Mouse (Mus musculus): Measurements from ENCODE around the gene Hyal2.

Hyal2 gene

GRCm38 (mm10) chr9:107586974-107587832 is 19.5 kb downstream of the Hyal2 start, which contains the start of gene Ifrd2:
TSS of gene Ifrd2 (plus strand) at chr9:107587642.
- in situ Hi-C loops (cut with MboI; ENCODE audit: low sequenced_read_pairs) = no loop called here

DNA sequence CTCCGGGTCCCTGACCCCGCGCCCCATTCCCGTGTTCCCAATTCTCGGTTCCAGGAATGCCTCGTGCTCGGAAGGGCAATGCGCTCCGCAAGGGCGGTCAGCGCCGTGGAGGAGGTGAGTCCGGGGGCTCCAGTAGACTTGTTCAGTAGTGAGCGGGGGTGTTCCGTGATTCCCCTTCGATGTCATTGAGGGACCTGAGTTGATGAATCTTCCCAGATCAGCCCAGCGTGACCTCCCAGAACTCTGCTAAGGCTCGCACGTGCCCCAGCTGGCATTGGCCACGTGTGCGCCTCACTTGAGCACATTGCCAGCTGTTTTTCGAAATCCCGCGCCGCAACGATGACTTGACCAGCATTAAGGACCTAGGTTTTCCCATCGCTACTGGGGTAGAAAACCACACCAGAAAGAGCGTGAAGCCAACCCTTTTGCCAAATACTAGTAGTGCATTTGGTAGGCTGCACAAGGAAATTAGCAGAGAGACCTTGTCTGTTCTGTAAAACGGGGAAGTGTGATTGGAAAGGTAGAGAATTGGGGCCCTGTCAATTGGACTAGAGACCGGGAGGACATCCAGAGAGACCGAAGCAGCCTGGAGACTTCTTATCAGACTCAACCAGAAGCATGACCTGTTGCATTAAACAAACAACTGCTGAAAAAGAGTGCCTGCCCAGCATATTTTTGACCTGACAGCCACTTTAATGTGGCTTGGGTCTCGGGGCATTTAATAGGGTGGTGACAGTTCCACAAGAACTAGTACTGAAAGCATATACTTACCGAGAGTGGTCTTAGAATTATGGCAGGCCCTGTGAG is 20.3 kb downstream of the Hyal2 start:
- in situ Hi-C loops (cut with MboI; ENCODE audit: low sequenced_read_pairs) = no loop called here

GRCm38 (mm10) chr9:107590058-107590772 is 22.5 kb downstream of the Hyal2 start:
- in situ Hi-C loops (cut with MboI; ENCODE audit: low sequenced_read_pairs) = no loop called here

- in situ Hi-C loops (cut with MboI; ENCODE audit: low sequenced_read_pairs) = no loop called here
These were observed 23.0 kb downstream of the Hyal2 start for GRCm38 (mm10) chr9:107590773-107591060.

- in situ Hi-C loops (cut with MboI; ENCODE audit: low sequenced_read_pairs) = no loop called here
These were observed 25.6 kb downstream of the Hyal2 start for GRCm38 (mm10) chr9:107593101-107593976.

DNA sequence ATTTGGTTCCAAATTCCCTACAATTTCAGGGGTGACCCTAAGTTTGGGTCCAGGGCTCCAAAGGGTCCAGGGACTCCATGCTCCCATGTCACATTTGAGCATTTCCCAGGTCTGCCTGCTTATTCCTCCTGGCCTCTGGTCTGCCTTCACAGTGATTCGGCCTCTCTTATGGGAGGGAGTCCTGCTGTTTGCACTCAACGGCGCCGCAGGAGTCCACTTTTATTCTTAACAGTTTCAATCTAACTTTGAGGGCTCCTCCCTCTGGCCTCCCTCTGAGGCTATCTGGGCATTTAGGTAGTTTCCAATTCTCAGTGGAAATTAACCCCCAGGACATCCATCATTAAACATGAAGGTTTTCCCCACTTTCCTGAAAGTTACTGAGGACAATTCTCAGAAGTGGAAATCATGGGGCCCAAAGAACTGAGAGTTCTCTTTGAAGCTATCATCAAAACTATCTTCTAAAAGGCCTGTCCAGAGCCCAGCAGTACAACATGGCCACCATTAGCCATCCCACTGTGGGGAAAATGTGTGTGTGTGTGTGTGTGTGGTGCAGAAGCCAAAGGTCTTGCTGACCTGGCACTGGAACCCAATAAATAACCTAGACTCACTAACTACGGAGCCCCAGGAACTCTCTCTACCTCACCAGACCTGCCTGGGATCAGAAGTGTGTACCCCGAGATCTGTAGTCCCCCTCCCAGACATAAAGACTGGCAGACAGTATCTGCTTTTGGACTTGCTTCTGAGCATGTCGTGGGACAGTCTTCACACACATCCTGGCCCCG is 26.7 kb downstream of the Hyal2 start:
- in situ Hi-C loops (cut with MboI; ENCODE audit: low sequenced_read_pairs) = no loop called here

GRCm38 (mm10) chr9:107596619-107597569 is 29.1 kb downstream of the Hyal2 start:
- in situ Hi-C loops (cut with MboI; ENCODE audit: low sequenced_read_pairs) = no loop called here

DNA sequence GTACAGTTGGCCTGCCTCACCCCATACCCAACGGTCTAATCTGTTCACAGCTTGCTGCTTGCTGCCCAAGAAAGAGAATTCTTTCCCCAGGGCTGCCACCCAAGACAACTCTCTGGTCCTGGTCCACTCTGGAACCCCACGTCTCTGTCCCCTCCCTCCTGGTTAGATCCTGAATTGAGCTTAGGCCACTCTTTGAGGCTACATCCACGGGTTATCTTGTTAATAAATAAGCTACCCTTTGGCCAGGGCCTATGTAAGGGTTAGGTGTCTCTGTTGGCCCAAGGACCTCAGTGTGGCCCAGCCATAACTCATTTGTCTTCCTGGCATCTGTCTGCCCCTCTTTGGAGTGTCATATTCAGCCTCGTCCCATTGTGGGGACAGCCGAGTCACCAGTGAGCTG is 30.6 kb downstream of the Hyal2 start:
- in situ Hi-C loops (cut with MboI; ENCODE audit: low sequenced_read_pairs) = no loop called here

DNA sequence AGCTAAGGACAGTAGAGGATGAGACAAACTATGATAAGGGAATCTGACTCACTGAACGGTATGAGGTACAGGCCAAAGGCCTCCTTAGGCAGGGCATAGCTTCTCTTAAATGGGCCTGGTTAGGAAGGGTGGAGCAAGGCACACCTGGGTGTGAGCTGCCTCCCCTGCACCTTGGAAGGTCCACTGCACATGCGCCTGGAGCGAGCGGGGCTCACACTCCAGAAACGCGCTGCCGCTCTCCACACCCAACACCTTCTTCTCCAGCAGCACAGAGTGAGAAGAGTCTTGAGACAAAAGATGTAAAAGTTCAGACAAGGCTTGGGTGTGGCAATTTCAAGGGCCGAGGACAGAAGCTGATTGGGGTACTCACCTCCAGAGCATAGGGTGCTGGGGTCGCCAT is 31.7 kb downstream of the Hyal2 start:
- in situ Hi-C loops (cut with MboI; ENCODE audit: low sequenced_read_pairs) = no loop called here

- in situ Hi-C loops (cut with MboI; ENCODE audit: low sequenced_read_pairs) = no loop called here
These were observed 32.1 kb downstream of the Hyal2 start for GRCm38 (mm10) chr9:107599842-107600241.

DNA sequence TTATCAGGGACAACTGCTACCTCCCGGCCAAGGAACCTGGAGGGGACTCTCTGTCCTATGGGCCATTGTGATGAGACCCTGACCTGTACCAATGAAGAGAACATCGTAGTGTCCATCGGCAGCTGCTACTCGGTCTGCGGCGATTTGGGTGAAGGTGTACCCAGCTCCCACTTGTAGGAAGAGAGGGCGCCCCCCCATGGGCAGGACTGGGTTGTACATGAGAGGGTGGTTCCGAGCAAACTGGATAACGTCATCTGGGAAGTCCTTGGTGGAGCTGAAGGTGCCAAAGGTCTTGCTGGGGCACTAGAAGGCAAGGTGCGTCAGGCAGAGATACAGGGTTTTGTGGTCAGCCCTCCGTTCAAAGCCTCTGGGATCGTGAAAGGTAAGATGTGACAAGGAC is 33.0 kb downstream of the Hyal2 start:
- in situ Hi-C loops (cut with MboI; ENCODE audit: low sequenced_read_pairs) = no loop called here

DNA sequence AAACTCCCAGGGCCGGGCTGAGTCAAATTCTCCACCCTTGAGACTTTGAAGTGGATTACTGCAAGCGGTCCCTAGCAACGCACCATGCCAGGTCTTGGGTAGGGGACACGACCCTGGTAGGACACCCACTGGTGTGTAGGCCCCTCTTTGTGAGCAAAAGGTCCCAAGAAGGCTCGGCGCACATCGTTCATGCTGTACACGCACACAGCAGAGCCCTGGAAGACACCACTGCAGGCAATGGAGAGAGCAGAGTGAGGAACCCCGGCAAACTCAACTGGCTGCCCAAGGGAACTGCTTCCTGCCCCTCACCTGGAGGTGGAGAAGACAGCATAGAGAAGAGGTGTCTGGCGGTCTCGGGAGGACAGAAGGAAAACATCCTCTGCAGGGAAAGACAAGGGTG is 33.5 kb downstream of the Hyal2 start:
- in situ Hi-C loops (cut with MboI; ENCODE audit: low sequenced_read_pairs) = no loop called here

DNA sequence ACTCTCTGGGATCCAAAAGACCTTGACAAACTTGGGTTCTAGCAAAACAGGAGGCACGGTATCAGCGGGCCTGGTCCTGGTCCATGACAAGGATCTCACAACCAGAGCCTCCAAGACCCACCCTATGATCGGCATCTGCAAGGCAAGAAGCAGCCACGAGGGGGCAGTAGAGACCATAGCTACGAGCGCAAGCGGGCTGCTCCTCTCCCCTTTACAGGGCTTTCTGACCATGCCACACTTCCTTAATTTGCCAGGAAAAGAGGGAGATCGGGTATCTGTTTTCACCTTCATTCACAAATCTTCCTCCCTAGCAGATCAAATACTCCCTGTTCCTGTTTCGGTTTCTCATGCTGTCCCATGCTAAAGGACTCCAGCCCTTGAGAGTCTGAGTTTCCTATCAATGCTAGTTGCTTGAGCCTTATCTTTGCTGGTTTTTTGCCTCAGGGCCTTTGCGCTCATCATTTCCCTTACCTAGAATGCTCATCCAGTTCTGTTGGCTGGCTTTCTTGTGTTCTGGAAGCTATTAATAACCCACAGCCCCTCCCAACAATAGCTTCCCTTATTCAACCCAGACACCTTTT is 34.4 kb downstream of the Hyal2 start:
- in situ Hi-C loops (cut with MboI; ENCODE audit: low sequenced_read_pairs) = no loop called here

DNA sequence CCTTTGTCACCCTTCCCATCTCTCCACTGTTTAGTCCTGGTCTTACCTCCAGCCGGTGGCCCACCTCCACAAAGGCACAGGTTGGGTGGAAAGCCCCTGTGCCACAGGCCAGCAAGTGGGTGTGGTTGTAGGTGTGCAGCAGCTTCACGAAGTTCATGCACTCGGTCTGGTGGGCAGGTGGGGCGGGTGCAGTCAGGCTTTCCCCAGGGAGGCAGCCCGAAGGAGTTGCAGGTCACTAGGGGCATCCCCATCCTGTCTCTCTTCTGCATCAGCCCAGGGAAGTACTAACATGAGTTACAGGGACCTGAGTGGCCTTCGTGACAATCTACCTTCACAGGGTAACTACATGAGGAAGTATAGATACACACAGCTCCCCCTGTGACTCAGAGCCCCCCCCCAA is 35.5 kb downstream of the Hyal2 start:
- in situ Hi-C loops (cut with MboI; ENCODE audit: low sequenced_read_pairs) = no loop called here

GRCm38 (mm10) chr9:107605041-107605661 is 37.4 kb downstream of the Hyal2 start:
- in situ Hi-C loops (cut with MboI; ENCODE audit: low sequenced_read_pairs) = no loop called here

GRCm38 (mm10) chr9:107606591-107606990 is 38.8 kb downstream of the Hyal2 start:
- in situ Hi-C loops (cut with MboI; ENCODE audit: low sequenced_read_pairs) = no loop called here

DNA sequence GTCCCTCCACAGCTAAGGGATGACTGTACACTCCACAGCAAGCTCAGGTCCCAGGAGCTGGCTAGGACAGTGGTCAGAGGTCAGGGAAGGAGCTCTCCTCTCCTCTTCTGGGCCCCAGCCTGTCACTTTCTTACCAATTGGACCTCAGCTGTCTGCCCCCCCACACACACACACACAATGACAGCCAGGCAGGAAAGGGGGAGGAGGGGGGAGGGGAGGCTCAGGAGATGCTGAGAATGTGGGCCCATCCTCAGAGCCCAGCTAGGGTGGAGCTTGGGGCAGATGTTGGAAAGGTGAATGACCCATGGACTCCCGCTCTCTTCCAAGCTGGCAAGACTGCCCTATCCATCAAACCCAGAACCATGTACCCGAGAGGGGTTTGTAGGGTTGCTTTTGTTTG is 39.3 kb downstream of the Hyal2 start:
- in situ Hi-C loops (cut with MboI; ENCODE audit: low sequenced_read_pairs) = no loop called here

Measured in CH12F3 (cell line).